Mouse (Mus musculus) naive thymus-derived CD4-positive, alpha-beta T cell, adult 2 months (primary cell): ENCODE measurements around the gene Bloc1s4.
A peak's percentile ranks its signal among the peaks of the same experiment; 100 is the strongest.

Experiments used
- DNase-seq: peaks from one replicate; pipeline ENCODE4 v3.0.0-alpha.2; 2011; ENCODE audit warnings: low read depth

Bloc1s4 gene

DNA sequence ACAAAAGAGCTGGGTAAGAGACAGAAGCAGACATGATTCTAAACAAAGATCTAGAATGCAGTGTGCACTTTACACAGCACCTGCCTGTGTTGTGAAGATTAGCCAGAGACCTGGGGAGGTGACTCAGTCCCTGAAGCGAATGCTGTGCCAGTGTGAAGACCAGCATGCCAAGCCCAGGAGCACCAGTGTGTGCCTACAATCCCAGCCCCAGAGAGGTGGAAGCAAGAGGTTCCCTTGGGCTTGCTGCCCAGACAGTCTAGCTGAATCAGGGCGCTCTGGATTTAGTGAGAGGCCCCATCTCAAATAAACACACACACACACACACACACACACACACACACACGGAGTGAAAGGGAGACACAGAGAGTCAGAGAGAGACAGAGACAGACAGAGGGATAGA is 30.6 kb downstream of the Bloc1s4 start:
- DNase-seq, result no peak

DNA sequence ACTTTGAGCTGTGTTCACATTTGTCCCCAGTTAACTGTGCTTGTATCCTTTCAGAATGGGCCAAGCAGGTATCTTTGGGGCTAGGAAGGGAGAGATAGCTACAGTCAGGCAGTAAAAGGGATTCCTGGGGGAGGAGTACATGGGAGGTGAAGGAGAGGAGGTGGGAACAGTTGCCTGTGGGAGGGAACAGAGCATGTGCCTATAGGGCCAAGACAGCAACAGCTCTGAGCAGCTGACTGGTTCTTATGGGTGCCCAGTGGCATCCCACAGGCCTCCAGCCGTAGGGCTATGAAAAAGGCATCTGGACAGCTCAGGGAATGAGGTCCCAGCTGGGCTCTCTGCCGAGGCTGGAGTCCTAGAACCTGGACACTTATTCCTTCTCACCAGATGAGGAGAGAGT is 31.6 kb downstream of the Bloc1s4 start:
- DNase-seq, result no peak

DNA sequence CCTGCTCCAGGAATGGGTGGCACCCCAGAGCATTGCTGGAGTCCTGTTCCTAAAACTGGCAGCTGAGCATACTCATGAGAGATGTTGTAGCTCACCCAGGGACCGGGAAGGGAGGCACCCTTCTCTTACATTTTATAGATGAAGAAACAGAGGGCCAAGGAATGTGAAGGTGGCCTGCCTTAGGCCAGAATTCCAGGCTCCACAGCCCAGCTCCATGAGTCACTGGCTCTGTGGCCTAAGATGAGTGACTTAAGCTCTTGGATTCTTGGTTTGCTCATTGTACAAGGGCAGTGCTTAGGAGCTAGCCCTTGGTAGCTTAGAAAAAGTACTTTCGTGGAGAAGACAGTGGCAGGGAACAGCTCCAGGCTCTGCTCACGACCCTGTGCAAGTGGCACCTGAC is 33.6 kb downstream of the Bloc1s4 start:
- no peak for DNase-seq

DNA sequence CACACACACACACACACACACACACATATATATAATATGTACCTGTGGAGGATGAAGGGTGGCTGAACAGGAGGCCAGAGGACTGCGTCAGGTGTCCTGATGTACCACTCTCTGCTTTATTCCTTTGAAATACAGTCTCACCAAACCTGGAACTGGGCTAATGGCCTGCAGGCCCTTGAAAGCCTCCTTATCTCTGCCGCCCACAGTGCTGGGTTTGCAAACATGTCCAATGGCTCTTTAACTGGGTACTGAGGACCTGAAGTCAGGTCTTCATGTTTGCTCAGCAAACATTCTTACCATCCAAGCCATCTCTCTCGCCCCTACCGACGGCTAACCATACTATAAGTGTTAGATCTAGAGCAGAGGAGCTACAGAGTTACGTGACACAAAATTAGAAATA is 34.8 kb downstream of the Bloc1s4 start:
- DNase-seq, result no peak

DNA sequence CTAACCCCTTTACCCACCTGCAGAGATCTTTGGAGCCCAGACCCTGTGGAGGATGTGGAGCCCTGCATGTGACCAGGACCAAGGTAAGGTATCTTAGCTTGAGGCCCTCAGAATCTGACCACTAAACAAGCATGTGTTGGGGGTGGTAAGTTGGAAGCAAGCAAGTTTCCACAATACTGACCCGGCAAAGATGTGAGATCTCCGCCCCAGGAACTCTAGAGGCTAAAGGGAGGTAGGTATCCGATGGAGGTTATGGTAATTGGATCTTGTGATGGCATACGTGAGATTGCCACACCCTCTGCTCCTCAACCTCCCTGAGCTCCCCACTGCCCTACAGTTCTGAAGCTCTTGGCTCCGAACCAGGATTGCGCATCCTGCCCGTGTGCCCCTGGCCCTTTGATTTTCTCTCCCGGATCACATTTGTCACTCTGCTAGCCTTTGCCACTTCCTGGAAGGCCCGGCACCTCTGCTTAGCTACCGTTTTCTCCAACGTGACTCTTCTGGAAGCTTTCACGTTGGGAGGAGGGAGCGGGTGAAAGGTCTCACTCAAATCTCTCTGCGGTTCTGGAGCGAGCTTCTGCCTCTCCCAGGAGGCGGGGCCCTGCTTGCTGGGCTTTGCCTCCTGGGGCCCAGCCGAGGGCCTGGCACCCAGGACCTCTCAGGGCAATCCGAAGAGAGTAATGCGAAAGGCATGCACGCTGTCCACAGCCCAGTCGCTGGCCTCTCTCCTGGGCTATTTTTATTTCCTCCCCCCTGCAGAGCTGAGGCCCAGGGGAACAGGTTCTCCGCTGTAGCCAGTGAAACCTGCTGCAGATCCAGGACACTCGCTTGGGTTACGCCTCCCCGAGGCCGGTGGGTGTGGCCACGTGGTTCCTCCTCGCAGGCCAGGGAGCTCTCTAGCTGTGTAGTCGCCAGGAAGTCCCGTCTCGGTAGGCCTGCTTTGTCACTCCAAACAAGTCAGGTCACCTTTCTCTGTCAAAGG is 35.6 kb downstream of the Bloc1s4 start:
- DNase-seq, result peak; percentile 80

DNA sequence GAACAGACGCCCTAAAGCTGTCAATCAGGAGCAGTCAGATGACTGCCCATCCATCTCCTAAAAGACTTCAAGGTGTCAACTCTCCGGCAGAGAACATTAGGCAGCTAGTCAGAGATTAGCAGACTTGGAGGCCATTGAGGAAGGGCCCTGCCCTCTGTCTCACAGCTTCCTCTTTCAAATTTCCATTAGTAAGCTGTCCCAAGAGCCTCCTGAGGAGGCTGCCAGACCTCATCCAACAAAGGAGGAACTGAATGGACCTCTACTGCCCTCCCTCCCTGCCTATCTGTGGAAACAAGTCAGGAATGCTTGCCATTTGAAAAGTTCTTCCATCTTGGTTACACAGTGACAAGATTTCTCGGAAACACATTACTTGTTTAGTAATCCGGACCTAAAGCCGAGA is 36.6 kb downstream of the Bloc1s4 start:
- no peak for DNase-seq

DNA sequence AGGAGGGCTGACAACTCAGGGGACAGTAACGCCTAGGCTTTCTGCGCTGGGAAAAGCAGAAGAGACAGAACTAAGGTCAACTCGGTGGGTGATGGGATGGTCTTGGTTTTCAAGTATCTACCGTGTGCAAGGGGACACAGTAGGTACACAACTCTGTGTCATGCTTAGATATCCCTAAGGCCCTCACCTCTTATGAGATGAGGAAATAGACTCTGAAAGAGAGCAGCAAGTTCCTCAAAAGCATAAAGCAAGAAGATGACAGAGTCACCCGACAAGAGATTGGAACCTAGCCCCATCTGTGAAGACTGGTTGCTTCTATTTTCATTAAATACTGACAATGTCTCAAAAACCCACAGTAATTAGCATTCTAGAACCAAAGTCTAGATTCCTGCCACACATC is 42.7 kb downstream of the Bloc1s4 start:
- no peak for DNase-seq

DNA sequence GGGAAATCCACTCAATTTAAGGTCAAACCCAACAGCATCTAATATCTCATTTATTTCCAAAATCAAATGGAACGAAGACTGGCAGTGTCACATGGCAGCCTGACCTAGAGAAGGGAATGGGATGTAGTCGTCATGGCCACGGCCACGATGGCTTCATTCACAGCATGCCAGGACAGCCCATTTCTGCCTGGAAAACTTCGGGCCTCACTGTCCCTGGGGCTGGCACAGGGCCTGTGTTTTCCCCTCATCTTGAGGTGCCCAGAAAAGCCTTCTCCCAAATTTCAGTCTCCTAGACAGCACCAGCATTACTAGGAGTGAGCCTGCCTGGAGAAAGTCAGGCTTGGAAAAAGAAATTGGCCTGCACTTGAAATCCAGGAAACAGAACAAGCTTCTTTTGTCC is 43.1 kb downstream of the Bloc1s4 start:
- no peak for DNase-seq

DNA sequence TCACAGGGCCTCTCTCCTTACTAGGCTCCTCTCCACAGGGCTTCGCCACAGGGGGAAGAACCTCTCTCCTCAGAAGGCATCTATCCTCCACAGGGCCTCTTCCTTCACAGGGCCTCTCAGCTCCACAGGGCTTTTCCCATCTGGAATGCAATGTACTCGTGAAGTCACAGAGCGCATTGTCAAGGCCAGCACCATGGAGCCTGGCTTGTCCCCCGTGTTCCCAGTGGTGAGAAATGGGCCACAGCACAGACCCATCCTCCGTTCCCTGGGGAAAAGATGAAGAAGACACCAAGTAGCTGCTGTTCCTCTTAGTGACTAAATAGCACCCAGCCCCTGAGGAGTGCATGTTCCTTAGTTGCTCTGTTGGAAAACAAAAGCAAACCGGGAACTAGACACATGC is 43.8 kb downstream of the Bloc1s4 start:
- DNase-seq, result no peak

DNA sequence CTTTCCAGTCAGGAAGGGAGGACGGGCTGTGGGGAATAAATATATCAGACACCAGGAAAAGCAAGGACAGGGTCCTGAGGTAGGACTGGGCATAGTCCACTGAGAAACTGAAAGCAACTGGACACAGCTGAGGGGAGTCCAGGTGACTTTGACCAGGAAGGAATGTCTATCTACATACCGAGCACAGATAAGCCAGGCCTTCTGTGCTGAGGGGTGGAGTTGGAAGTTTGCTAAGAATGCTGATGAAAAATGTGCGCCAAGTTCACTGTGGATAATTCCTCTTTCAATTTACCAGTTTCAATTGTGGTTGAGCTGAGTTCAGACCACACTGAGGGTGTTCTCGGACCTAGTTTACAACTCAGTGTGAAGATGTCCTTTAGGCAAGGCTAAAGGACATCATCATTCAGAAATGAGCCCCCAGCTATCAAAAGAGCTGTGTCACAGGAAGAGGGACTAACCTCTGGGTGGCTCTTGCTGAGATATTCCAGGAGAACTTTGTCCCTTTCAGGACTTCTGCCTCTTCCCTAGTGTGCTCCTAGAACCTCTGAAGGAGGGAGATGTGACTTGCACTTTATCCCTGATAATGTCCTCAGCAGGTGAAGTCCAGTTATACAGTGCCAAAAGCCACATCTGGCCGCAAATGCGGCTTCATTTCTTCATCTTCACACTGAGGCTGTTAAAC is 47.4 kb downstream of the Bloc1s4 start:
- no peak for DNase-seq

DNA sequence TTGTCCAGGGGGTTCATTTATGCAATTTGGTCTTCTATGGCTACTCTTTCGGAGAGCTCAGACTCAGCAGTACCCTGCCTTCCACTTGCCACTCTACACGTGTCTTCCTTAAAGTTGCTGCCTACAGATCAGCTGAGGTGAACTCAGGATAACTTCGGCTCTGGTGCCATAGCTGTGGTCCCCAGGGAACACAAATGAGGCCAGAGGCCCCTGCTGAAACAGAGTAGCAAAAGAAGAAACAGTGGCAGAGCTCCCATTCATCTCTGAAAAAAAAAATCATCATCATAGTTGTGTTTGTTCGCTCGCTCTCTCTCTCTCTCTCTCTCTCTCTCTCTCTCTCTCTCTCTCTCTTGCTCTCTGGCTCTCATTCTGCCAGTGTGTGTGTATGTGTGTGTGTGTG is 49.8 kb downstream of the Bloc1s4 start:
- no peak for DNase-seq

DNA sequence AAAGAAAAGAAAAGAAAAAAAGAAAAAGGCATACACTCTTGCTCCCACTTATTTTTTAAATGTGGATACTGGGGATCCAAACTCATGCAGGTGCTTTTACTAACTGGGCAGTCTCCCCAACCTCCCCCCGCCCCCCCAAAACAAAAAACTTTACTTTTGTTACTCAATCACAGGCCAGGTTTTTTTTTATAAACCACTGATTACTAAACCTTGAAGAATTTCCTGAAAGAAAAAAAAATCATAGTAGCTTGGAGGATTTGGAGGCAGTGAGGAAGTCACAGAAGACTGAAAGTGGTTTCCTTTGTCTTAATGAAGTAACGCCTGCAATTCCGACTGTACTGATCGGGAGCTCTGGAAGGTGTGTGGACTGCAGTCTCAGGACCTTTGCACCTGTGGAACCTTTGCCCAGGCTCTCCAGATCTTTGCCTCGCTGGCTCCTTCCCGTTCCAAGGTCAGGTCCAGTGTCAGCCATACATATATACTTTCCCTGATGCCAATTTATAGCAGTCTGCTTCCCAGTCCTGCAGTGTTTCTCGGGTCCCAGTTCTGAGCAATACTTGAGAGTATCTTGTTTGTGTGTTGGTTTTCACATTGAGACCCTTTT is 50.3 kb downstream of the Bloc1s4 start:
- DNase-seq, result no peak
